Mouse (Mus musculus) liver, postnatal 0 days (tissue): Measurements from ENCODE around the gene Senp1. TPM values are rescaled to one million over a fixed set of nuclear protein-coding genes. Genes with fewer than 3 reads are reported as not detected.

Experiments used
- ATAC-seq: fragments of 200-750 bp; cut with Nextera tagmentation; 2 replicates; pipeline ENCODE4 v1.8.0; 2017; ENCODE audit warnings: mild to moderate bottlenecking, moderate library complexity
- DNase-seq: peaks from one replicate; pipeline ENCODE4 v3.0.0-alpha.2; 2016
- H3K27ac ChIP-seq: fragments of 300-500 bp; sonication (generic); 2 replicates; pipeline ENCODE4 v1.5.1; 2014; ENCODE audit warnings: antibody characterized with exemption, moderate library complexity, mild to moderate bottlenecking, low read depth
- H3K27me3 ChIP-seq: fragments of 300-500 bp; sonication (generic); 2 replicates; pipeline ENCODE4 v1.6.1; 2014; ENCODE audit warnings: low read length, control low read depth, mixed read lengths; ENCODE audit not compliant: insufficient read depth
- H3K36me3 ChIP-seq: fragments of 300-500 bp; sonication (generic); replicated peaks from 2 replicates; pipeline ENCODE4 v1.6.1; 2014; ENCODE audit warnings: mild to moderate bottlenecking, control low read depth, low read length, moderate library complexity, mixed read lengths; ENCODE audit not compliant: insufficient read depth
- H3K4me1 ChIP-seq: fragments of 300-500 bp; sonication (generic); 2 replicates; pipeline ENCODE4 v1.6.1; 2014; ENCODE audit warnings: antibody characterized with exemption, mild to moderate bottlenecking, control low read depth; ENCODE audit not compliant: insufficient read depth
- H3K4me2 ChIP-seq: fragments of 300-500 bp; sonication (generic); 2 replicates; pipeline ENCODE4 v1.6.1; 2014; ENCODE audit warnings: low read depth, mild to moderate bottlenecking, low read length, moderate library complexity, mixed read lengths
- H3K4me3 ChIP-seq: fragments of 300-500 bp; sonication (generic); 2 replicates; pipeline ENCODE4 v1.5.1; 2014; ENCODE audit warnings: low read depth, low read length
- H3K9ac ChIP-seq: fragments of 300-500 bp; sonication (generic); replicated peaks from 2 replicates; pipeline ENCODE4 v1.6.1; 2014; ENCODE audit warnings: mild to moderate bottlenecking, moderate library complexity
- H3K9me3 ChIP-seq: fragments of 300-500 bp; sonication (generic); 2 replicates; pipeline ENCODE4 v1.6.1; 2016; ENCODE audit warnings: mild to moderate bottlenecking, control low read depth, low read length, mixed read lengths
- CTCF ChIP-seq: sonication (generic); IDR thresholded peaks from 2 replicates; pipeline ENCODE4 v1.5.1; 2016; ENCODE audit warnings: antibody characterized with exemption, low read depth
- EP300 ChIP-seq: IDR thresholded peaks from 2 replicates; pipeline ENCODE4 v1.6.1; 2016; ENCODE audit warnings: antibody characterized with exemption, low read depth, mild to moderate bottlenecking
- WGBS: fragments of 180-500 bp; shearing (Covaris S2); extraction: QIAGEN DNeasy Blood & Tissue Kit; methylation state at CpG from one replicate; pipeline ENCODE4 v1.1.7; 2014; ENCODE audit not compliant: insufficient replicate concordance; 5-methylcytosine and 5-hydroxymethylcytosine counted together
- polyA plus RNA-seq: library from polyadenylated mRNA; unstranded; fragments of >200 nt; fragmentation: Nextera tagmentation; extraction: Ambion mirVana; gene quantifications from 2 replicates; pipeline ENCODE4 v1.2.1, GENCODE M21; 2015

Gene Senp1
- polyA plus RNA-seq, 1 experiment from 2014 or later = 6.7 TPM

DNA sequence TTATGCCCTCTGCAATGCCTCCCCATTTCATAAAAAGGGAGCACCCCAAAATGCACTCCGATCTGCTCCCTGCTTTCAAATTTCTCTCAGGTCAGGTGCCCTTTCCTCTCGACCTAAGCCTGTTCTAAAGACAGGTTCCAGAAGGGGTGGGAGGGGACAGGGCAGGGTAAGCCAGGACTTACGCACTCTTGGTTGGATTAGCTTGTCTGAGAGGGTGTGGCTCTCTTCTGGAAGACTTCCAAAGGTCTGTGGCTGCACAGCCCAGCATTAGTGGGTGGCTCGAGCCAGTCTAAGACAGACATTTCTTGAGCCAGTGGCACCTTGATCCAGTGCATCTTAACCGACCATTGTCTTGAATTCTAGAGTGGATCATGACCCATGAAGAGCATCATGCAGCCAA, 18.2 kb upstream of the Senp1 start:
- Histone ChIP-seq H3K4me2 (no peak overlapping the region), H3K9me3 (no peaks in the 10 kb centered on the region), H3K4me1 (peaks cover 12% of the 10 kb centered on the region), H3K9ac (no peak overlapping the region), H3K27me3 (no peaks in the 10 kb centered on the region), H3K36me3 (0 out of 2 replicates have a peak, but pooled peaks cover 3% of the 10 kb centered on the region), H3K4me3 (no peak overlapping the region), H3K27ac (no peak overlapping the region)
- DNase-seq (peak; percentile 28), ATAC-seq (no peak)
- WGBS = 60% methylated on average over 5 of the region's 5 CpGs
- no peak for TF ChIP-seq EP300
- TF ChIP-seq CTCF = no peak

DNA sequence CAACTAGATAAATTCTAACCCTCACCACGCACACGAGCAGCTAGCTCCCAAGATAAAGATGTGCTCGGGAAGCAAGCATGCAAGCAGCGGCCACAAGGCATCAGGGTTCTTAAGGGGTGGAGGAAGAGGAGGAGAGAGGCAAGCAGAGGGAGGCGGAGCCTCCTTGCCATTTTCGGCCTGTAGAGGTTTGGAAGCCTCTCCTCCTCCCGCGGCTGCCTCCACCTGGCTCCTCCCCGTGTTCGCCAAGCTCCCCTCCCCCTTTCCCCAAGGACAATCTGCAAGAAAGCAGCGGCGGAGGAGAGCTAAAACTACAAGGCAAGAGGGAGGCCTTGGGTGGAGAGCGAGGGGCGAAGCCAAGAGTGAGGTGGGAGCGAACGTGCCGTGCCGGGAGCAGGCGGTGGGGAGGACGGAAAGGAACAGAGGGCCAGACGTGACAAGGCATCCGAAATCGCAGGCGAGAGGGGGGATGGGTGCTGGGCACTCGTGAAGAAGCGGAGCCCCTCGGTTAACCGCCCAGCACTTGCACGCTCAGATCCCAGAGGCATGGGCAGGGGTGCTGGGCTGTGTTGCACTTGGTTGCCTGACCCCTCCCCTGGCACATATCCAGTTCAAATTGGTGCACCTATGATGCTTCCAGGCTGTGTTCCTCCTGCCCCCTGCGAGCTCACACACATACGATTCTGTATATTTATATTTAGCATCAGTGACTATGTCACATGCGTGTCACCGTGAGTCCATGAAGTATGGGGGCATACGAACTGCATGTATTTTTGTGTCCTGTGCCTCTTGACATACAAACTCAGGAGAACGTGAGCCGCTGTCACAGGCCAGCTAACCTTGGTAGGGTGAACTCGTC, 15.0 kb upstream of the Senp1 start:
- DNase-seq (peak; percentile 80), ATAC-seq (peak; percentile 94)
- Histone ChIP-seq H3K4me3 (peak overlapping the region; percentile 64), H3K27me3 (no peaks in the 10 kb centered on the region), H3K36me3 (0 out of 2 replicates have a peak, but pooled peaks cover 3% of the 10 kb centered on the region), H3K27ac (no peak overlapping the region), H3K9me3 (no peaks in the 10 kb centered on the region), H3K4me1 (peaks cover 12% of the 10 kb centered on the region), H3K9ac (peak overlapping the region; percentile 70), H3K4me2 (peak overlapping the region; percentile 84)
- peak; percentile 16; the same call in 1 of the 2 replicates for TF ChIP-seq CTCF
- no peak for TF ChIP-seq EP300
- 3% methylated on average over 37 of the region's 37 CpGs for WGBS

DNA sequence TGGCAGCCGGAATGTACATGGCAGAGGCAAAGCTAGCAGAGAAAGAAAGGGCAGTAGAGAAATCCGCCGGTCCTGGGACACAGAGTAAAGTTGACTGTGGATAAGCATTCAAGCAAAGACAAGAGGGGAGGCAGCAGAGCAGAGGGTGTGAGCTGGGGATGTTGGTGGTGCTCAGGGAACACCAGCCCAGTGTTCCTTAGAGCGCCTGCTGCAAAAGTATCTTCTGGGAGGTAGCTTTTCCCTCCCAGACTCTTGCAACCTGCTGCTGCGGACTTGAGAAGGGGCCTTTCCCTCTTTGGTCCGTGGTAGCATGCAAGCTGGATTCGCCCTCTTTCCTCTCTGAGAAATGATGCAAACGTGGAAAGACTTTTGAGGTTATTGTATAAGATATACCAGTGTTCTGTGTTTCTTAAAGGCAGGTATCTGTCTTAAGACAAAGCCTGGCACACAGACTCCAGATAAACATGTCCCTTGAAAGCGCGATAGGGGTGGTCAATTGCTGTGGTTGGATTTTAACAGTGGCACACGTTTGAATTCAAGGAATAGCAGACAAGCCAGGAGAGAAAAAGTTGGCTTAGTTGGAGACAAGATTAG, 14.3 kb upstream of the Senp1 start:
- no peak for DNase-seq
- H3K4me1 ChIP-seq = peaks cover 12% of the 10 kb centered on the region
- peak overlapping the region; percentile 84 for H3K4me2 ChIP-seq
- no peak for TF ChIP-seq EP300
- TF ChIP-seq CTCF = no peak
- 42% methylated on average over 11 of the region's 11 CpGs for WGBS
- ATAC-seq = peak; percentile 21
- peak overlapping the region; percentile 70 for H3K9ac ChIP-seq
- no peaks in the 10 kb centered on the region for H3K27me3 ChIP-seq
- no peaks in the 10 kb centered on the region for H3K9me3 ChIP-seq
- peak overlapping the region; percentile 64 for H3K4me3 ChIP-seq
- no peak overlapping the region for H3K27ac ChIP-seq
- 0 out of 2 replicates have a peak, but pooled peaks cover 3% of the 10 kb centered on the region for H3K36me3 ChIP-seq

DNA sequence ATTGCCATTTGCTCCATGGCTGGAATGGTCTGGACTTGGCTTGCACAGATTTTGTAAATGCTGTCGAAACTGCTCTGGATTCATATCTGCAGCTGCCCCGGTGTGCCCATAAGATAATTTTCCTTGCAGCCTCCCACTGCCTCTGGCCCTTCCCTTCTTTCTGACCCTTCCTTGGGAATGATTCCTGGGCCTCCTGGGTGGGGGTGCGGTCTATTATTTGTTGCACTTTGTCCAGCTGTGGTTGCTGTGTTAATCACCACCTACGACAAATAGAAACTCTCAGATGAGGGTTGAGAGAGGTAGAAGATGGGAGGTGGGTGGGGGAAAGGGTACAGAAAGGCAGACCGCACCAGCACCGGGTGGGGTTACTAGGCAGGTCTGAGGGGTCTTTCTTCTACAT, 13.7 kb upstream of the Senp1 start:
- WGBS = 70% methylated on average over 6 of the region's 6 CpGs

DNA sequence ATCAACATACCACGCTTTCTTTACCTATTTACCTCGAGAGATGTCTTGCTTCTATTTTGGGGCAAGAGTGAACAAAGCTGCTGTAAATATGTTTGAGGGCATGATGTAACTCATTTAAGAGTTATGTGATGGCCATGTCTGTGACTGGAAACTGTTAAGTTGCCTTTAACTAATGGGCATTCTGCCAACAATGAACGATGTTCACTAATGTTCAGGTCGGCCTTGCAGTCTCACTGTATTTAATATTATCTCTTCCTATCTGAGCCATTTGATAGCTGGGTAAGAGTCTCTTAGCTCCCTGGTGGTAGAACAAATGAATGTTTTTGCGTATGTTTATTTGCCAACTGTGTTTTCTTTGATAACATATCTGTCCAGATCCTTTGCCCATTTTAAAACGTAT, 13.0 kb upstream of the Senp1 start:
- H3K4me2 ChIP-seq = no peak overlapping the region
- no peak for TF ChIP-seq EP300
- no peak for TF ChIP-seq CTCF
- peaks cover 6% of the 10 kb centered on the region for H3K4me1 ChIP-seq
- DNase-seq (no peak), ATAC-seq (no peak)
- H3K27me3 ChIP-seq = no peaks in the 10 kb centered on the region
- H3K36me3 ChIP-seq = no peaks in the 10 kb centered on the region
- no peak overlapping the region for H3K9ac ChIP-seq
- no peak overlapping the region for H3K4me3 ChIP-seq
- H3K27ac ChIP-seq = no peak overlapping the region
- no peaks in the 10 kb centered on the region for H3K9me3 ChIP-seq
- 56% methylated on average over 6 of the region's 6 CpGs for WGBS

More for the DNA sequence above, 13.7 kb upstream of the Senp1 start:
- ATAC-seq (no peak), DNase-seq (no peak)
- TF ChIP-seq CTCF = no peak
- no peaks in the 10 kb centered on the region for H3K27me3 ChIP-seq
- H3K4me3 ChIP-seq = no peak overlapping the region
- H3K36me3 ChIP-seq = 0 out of 2 replicates have a peak, but pooled peaks cover 3% of the 10 kb centered on the region
- no peak overlapping the region for H3K4me2 ChIP-seq
- H3K27ac ChIP-seq = no peak overlapping the region
- H3K4me1 ChIP-seq = peaks cover 12% of the 10 kb centered on the region
- no peaks in the 10 kb centered on the region for H3K9me3 ChIP-seq
- no peak overlapping the region for H3K9ac ChIP-seq

DNA sequence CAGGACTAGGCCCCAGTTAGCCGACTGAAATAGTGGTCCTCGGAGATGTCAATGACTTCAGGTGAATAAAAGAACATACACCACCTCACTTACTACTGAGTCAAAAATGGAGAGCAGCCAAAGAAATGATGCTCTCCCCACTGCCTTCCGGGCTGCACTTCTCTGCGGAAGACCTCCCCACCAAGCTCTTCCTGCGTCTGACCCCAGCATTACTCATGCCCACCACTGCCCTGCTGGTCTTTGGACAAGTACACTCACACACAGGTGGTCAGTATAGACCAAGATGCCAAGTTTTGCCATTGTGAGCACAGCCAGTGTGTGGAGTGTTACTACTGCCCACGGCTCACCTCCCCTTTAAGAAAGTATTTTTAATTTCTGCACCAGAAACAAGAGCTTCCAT, 8.9 kb upstream of the Senp1 start:
- Histone ChIP-seq H3K36me3 (no peaks in the 10 kb centered on the region), H3K4me1 (no peaks in the 10 kb centered on the region), H3K27me3 (no peaks in the 10 kb centered on the region), H3K4me3 (no peak overlapping the region), H3K4me2 (no peak overlapping the region), H3K9me3 (no peaks in the 10 kb centered on the region), H3K27ac (no peak overlapping the region), H3K9ac (no peak overlapping the region)
- TF ChIP-seq CTCF (no peak), EP300 (no peak)
- ATAC-seq = no peak
- no peak for DNase-seq
- WGBS = 84% methylated on average over 6 of the region's 6 CpGs
